Mouse (Mus musculus): ENCODE data around the gene Tnfrsf18. TPM values are rescaled to one million over a fixed set of nuclear protein-coding genes. Genes with fewer than 3 reads are reported as not detected.

Tnfrsf18 gene
- polyA plus RNA-seq, 1 experiment: 0.30 TPM

DNA sequence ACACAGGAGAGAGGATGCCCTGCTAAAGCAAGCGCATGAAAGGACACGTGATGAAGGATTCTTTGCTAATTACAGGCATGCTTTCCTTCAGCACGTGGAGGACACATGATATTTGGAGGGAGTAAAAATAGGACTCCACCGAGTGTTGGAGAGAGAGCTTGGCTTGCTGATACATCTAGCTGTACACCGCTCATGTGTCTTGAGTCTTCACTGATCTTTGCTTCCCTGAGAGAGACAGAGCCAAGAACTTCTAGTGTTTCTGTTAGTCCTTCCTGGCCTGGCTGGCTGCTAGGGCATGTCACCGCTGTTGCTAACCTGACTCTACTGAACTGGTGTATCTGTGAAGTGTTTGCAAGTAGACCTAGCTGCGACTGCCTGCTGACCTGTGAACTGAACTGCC is 1.8 kb upstream of the Tnfrsf18 start:
- H3K79me2 ChIP-seq (ENCODE audit: control insufficient read depth, insufficient read depth): no peaks in the 10 kb centered on the region
- no peaks in the 10 kb centered on the region for H3K36me3 ChIP-seq (ENCODE audit: control insufficient read depth, insufficient read depth)
- no peaks in the 10 kb centered on the region for H3K27me3 ChIP-seq (ENCODE audit: control insufficient read depth, insufficient read depth, insufficient read length)
- H3ac ChIP-seq (ENCODE audit: control insufficient read depth, insufficient read length, low read depth): no peak overlapping the region
- H3K79me3 ChIP-seq (ENCODE audit: low read depth): no peaks in the 10 kb centered on the region
- no peak for TF ChIP-seq CTCF (IDR thresholded peaks at IDR 0.05; ENCODE audit: control insufficient read depth, insufficient read depth, insufficient read length)
- no peak for TF ChIP-seq USF1 (IDR thresholded peaks at IDR 0.05; ENCODE audit: low read depth)
- no peak for TF ChIP-seq MAX (IDR thresholded peaks at IDR 0.05)
- no peak for TF ChIP-seq CEBPB (IDR thresholded peaks at IDR 0.05; ENCODE audit: low read depth)
- no peak for TF ChIP-seq MYOD1 (IDR thresholded peaks at IDR 0.05; ENCODE audit: control insufficient read depth, insufficient read length, low read depth)
- TF ChIP-seq FOSL1 (IDR thresholded peaks at IDR 0.05; ENCODE audit: insufficient read depth, low read length, poor library complexity, severe bottlenecking): no peak
- TF ChIP-seq MYOG (IDR thresholded peaks at IDR 0.05; ENCODE audit: control insufficient read depth, extremely low read depth, insufficient read length): no peak
- H3K4me3 ChIP-seq (ENCODE audit: insufficient read depth, poor library complexity, severe bottlenecking): no peak overlapping the region

DNA sequence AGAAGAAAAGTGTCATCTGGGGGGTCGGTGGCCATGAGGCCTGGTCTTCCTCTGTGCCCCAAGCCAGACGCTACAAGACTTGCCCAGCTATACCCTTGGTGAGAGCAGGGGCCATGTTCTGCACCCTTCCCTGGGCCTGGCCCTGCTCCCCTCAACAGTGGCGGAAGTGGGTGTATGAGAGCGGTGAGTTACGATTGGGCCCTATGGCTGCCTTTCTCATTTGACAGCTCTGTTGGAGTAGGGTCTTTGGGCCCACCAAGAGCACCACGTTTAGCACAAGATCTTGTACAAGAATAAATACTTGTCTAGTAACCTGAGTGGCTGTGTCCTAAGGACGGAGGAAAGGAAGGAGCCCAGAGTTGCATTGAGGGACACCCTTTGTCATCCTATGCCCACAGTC is 2.6 kb downstream of the Tnfrsf18 start:
- Histone ChIP-seq H3K36me3 (ENCODE audit: control insufficient read depth, insufficient read depth) (no peaks in the 10 kb centered on the region), H3K27me3 (ENCODE audit: control insufficient read depth, insufficient read depth, insufficient read length) (no peaks in the 10 kb centered on the region), H3ac (ENCODE audit: control insufficient read depth, insufficient read length, low read depth) (no peak overlapping the region), H3K79me3 (ENCODE audit: low read depth) (no peaks in the 10 kb centered on the region), H3K79me2 (ENCODE audit: control insufficient read depth, insufficient read depth) (no peaks in the 10 kb centered on the region), H3K4me3 (ENCODE audit: insufficient read depth, poor library complexity, severe bottlenecking) (no peak overlapping the region)
- TF ChIP-seq USF1 (IDR thresholded peaks at IDR 0.05; ENCODE audit: low read depth): no peak
- no peak for TF ChIP-seq MYOG (IDR thresholded peaks at IDR 0.05; ENCODE audit: control insufficient read depth, extremely low read depth, insufficient read length)
- no peak for TF ChIP-seq MYOD1 (IDR thresholded peaks at IDR 0.05; ENCODE audit: control insufficient read depth, insufficient read length, low read depth)

DNA sequence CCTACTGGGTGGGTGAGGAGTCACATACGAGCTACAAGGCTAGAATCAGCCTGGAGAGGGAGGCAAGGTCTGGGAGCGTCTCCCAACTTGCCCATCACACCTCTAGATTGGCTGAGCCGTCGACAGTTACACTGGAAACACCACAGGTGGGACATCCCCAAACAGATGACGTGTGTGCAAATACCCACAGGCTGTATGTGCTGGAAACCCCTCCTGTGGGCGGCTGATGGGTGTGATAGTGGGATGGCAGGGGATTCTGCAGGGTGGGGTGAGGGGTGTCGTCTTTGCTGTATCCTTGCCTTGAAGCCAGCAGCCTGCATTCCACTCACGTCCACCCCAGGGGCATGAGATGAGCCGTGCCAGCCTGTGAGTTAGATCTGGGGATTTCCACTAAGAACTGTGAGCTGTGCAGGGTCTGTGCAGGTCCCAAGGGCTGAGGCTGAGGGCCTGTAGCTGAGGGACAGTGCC is 4.7 kb downstream of the Tnfrsf18 start:
- no peak overlapping the region for H3K4me3 ChIP-seq (ENCODE audit: insufficient read depth, poor library complexity, severe bottlenecking)
- TF ChIP-seq MYOG (IDR thresholded peaks at IDR 0.05; ENCODE audit: control insufficient read depth, extremely low read depth, insufficient read length) (no peak), FOSL1 (IDR thresholded peaks at IDR 0.05; ENCODE audit: insufficient read depth, low read length, poor library complexity, severe bottlenecking) (no peak), MYOD1 (IDR thresholded peaks at IDR 0.05; ENCODE audit: control insufficient read depth, insufficient read length, low read depth) (no peak), CTCF (IDR thresholded peaks at IDR 0.05; ENCODE audit: control insufficient read depth, insufficient read depth, insufficient read length) (no peak), MAX (IDR thresholded peaks at IDR 0.05) (no peak), CEBPB (IDR thresholded peaks at IDR 0.05; ENCODE audit: low read depth) (no peak), USF1 (IDR thresholded peaks at IDR 0.05; ENCODE audit: low read depth) (no peak)
- peak overlapping the region; percentile 53 for H3ac ChIP-seq (ENCODE audit: control insufficient read depth, insufficient read length, low read depth)
- peaks cover 12% of the 10 kb centered on the region for H3K27me3 ChIP-seq (ENCODE audit: control insufficient read depth, insufficient read depth, insufficient read length)
- H3K79me2 ChIP-seq (ENCODE audit: control insufficient read depth, insufficient read depth): no peaks in the 10 kb centered on the region
- H3K79me3 ChIP-seq (ENCODE audit: low read depth): no peaks in the 10 kb centered on the region
- no peaks in the 10 kb centered on the region for H3K36me3 ChIP-seq (ENCODE audit: control insufficient read depth, insufficient read depth)

DNA sequence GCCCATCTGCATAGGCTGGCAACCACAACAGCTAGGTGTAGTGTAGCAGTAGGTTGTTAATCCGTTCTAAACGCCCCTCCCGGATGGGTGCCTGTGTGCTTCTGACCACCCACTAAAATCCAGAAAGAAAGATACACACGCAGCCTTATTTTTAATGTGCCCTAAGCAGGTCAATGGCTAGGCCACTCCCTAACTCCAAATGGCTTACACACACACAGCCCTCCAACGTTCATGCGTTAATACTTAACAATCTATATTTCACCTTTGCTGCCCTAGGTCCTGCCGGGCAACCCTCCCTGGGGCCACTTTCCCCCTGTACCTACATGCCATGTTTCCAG is 5.3 kb downstream of the Tnfrsf18 start:
- Histone ChIP-seq H3ac (ENCODE audit: control insufficient read depth, insufficient read length, low read depth) (peak overlapping the region; percentile 53), H3K79me2 (ENCODE audit: control insufficient read depth, insufficient read depth) (no peaks in the 10 kb centered on the region), H3K4me3 (ENCODE audit: insufficient read depth, poor library complexity, severe bottlenecking) (peak overlapping the region; percentile 30), H3K36me3 (ENCODE audit: control insufficient read depth, insufficient read depth) (no peaks in the 10 kb centered on the region), H3K27me3 (ENCODE audit: control insufficient read depth, insufficient read depth, insufficient read length) (peaks cover 18% of the 10 kb centered on the region), H3K79me3 (ENCODE audit: low read depth) (no peaks in the 10 kb centered on the region)
- TF ChIP-seq USF1 (IDR thresholded peaks at IDR 0.05; ENCODE audit: low read depth) (no peak), MYOD1 (IDR thresholded peaks at IDR 0.05; ENCODE audit: control insufficient read depth, insufficient read length, low read depth) (no peak), CEBPB (IDR thresholded peaks at IDR 0.05; ENCODE audit: low read depth) (no peak), CTCF (IDR thresholded peaks at IDR 0.05; ENCODE audit: control insufficient read depth, insufficient read depth, insufficient read length) (no peak), FOSL1 (IDR thresholded peaks at IDR 0.05; ENCODE audit: insufficient read depth, low read length, poor library complexity, severe bottlenecking) (no peak), MYOG (IDR thresholded peaks at IDR 0.05; ENCODE audit: control insufficient read depth, extremely low read depth, insufficient read length) (no peak), MAX (IDR thresholded peaks at IDR 0.05) (no peak)

DNA sequence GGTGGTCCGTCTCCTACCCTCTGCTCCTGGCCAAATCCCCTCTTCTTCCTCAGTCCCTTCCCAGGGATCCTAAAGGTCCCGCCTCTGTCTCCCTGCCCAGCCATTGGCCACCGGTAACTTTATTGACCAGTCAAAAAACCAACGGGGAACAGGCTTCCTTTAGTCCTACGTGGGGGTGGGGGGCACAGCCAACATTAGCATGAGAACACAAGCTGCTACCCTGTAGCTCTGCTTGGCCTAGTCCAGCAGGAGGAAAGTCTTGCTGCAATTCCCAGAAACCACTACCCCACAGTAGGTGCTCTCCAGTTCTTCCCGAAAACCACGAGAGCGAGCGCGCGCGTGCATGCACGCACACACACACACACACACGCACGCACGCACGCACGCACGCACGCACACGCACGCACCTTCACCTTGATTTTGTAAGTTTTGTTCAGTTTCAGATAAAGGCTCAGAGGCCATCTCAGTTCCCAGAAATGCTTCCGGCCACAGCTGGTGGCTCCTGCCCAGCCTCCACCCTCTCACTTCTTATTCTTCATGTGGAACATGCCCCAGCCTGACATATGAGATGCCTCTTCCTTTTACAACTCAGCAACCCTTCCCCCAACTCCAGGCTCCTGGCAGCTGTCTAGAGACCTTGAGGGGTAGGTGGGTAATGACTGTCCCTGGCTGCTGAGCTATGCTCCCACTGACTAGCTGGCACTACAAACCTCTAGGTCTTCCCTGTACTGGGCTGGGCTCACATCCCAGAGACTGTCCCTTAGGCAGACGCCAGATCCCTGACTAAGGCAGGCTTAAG is 5.8 kb downstream of the Tnfrsf18 start:
- Histone ChIP-seq H3K27me3 (ENCODE audit: control insufficient read depth, insufficient read depth, insufficient read length) (peaks cover 19% of the 10 kb centered on the region), H3K79me2 (ENCODE audit: control insufficient read depth, insufficient read depth) (no peaks in the 10 kb centered on the region), H3ac (ENCODE audit: control insufficient read depth, insufficient read length, low read depth) (peak overlapping the region; percentile 39), H3K36me3 (ENCODE audit: control insufficient read depth, insufficient read depth) (no peaks in the 10 kb centered on the region), H3K79me3 (ENCODE audit: low read depth) (no peaks in the 10 kb centered on the region), H3K4me3 (ENCODE audit: insufficient read depth, poor library complexity, severe bottlenecking) (peak overlapping the region; percentile 30)
- no peak for TF ChIP-seq MYOG (IDR thresholded peaks at IDR 0.05; ENCODE audit: control insufficient read depth, extremely low read depth, insufficient read length)
- TF ChIP-seq MYOD1 (IDR thresholded peaks at IDR 0.05; ENCODE audit: control insufficient read depth, insufficient read length, low read depth): peak; percentile 47
- no peak for TF ChIP-seq USF1 (IDR thresholded peaks at IDR 0.05; ENCODE audit: low read depth)
- no peak for TF ChIP-seq FOSL1 (IDR thresholded peaks at IDR 0.05; ENCODE audit: insufficient read depth, low read length, poor library complexity, severe bottlenecking)
- TF ChIP-seq CEBPB (IDR thresholded peaks at IDR 0.05; ENCODE audit: low read depth): no peak

DNA sequence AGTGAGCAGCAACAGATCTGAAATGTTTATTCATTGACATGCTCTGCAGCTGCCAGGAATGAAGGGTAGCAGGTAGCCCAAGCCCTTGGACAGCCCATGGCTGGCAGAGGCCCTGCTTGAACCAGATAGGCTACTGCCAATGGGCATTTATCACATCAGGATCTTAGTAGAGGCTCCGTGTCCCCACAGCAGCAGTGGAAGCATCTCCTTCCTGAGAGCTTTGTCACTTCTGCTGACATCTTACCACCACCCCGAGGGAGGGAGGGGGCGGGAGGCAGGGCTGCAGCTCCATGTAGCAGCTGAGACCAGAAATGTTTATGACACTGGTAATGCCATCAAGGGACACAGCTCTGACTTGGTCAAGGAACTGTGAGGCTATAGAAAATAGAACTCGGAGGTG is 6.9 kb downstream of the Tnfrsf18 start:
- Histone ChIP-seq H3K4me3 (ENCODE audit: insufficient read depth, poor library complexity, severe bottlenecking) (no peak overlapping the region), H3ac (ENCODE audit: control insufficient read depth, insufficient read length, low read depth) (no peak overlapping the region), H3K27me3 (ENCODE audit: control insufficient read depth, insufficient read depth, insufficient read length) (peaks cover 19% of the 10 kb centered on the region), H3K36me3 (ENCODE audit: control insufficient read depth, insufficient read depth) (no peaks in the 10 kb centered on the region), H3K79me3 (ENCODE audit: low read depth) (no peaks in the 10 kb centered on the region), H3K79me2 (ENCODE audit: control insufficient read depth, insufficient read depth) (no peaks in the 10 kb centered on the region)
- TF ChIP-seq MYOD1 (IDR thresholded peaks at IDR 0.05; ENCODE audit: control insufficient read depth, insufficient read length, low read depth) (no peak), USF1 (IDR thresholded peaks at IDR 0.05; ENCODE audit: low read depth) (no peak), CTCF (IDR thresholded peaks at IDR 0.05; ENCODE audit: control insufficient read depth, insufficient read depth, insufficient read length) (no peak), MAX (IDR thresholded peaks at IDR 0.05) (no peak), CEBPB (IDR thresholded peaks at IDR 0.05; ENCODE audit: low read depth) (no peak), MYOG (IDR thresholded peaks at IDR 0.05; ENCODE audit: control insufficient read depth, extremely low read depth, insufficient read length) (no peak), FOSL1 (IDR thresholded peaks at IDR 0.05; ENCODE audit: insufficient read depth, low read length, poor library complexity, severe bottlenecking) (no peak)
